Mouse (Mus musculus) lung, postnatal 0 days (tissue): Measurements from ENCODE around the gene Rif1.

ENCODE experiments used
- CTCF ChIP-seq: IDR thresholded peaks from 2 replicates; pipeline ENCODE4 v1.5.1; 2016; ENCODE audit warnings: antibody characterized with exemption, mild to moderate bottlenecking
- EP300 ChIP-seq: IDR thresholded peaks from 2 replicates; pipeline ENCODE4 v1.6.1; 2016; ENCODE audit warnings: antibody characterized with exemption, mild to moderate bottlenecking, control low read depth

GRCm38 (mm10) chr2:52072065-52072490 is 554 bp upstream of the Rif1 start:
- TF ChIP-seq CTCF (no peak), EP300 (no peak)
